Comparison of ENCODE assay signal across 8 mouse cellular contexts in the genomic region with DNA sequence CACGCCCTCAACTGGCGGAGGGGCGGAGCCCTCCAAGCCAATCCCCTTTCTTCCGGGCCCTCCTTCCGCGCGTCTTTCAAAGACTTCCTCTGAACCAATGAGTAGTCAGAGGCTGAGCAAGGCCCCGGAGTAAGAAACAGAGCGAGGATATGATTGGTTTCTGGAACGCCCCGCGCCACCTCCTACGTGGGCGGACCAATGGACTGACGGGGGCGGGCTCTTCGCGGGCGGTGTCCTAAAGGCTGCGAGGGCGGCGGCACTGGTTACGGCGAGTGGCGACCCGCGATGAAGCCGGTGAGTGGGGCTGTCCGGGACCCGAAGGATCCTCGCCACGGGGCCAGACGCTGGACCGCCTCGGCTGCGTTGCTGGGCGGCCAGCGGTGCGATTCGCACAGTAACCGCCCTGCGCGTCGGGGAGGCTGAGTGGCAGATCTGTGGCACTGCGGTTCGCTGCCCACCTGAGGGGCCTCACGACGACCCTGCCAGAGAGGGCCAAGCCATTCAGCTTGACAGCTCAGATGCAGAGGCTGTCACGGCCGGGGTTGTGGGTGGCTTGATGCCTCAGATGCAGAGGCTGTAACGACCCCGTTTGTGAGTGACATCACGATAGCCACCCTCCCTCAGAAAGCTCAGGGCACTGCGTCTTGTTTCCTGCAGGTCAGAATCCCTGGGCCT. TPM values are rescaled to one million over a fixed set of nuclear protein-coding genes. Genes with fewer than 3 reads are reported as not detected.
A peak's percentile ranks its signal among the peaks of the same experiment; 100 is the strongest.
DNase-seq lines count a peak whose midpoint lies in the region; ATAC-seq and TF ChIP-seq lines count a peak whose summit lies in the region.

Cdkn3 (plus strand) TSS at position 187 of the 675 bp plus-strand sequence.

- H3K9me3 ChIP-seq in E14TG2a.4 (ENCODE audit: low read length), result no peaks in the 10 kb centered on the region
- no peaks in the 10 kb centered on the region for H3K9me3 ChIP-seq in forebrain, embryonic 12.5 days
- H3K9me3 ChIP-seq in heart, postnatal 0 days (replicated peaks; ENCODE audit: control insufficient read depth, low read length), result no peaks in the 10 kb centered on the region
- H3K9me3 ChIP-seq in liver, embryonic 16.5 days (replicated peaks; ENCODE audit: control insufficient read depth, low read length), result no peaks in the 10 kb centered on the region
- no peaks in the 10 kb centered on the region for H3K9me3 ChIP-seq in neural tube, embryonic 13.5 days

- no peak for TF ChIP-seq POLR2A in testis, adult 2 months (IDR thresholded peaks at IDR 0.05; ENCODE audit: control insufficient read depth, low read depth, low read length)

- peak; percentile 95 for DNase-seq in c-Kit-positive CD71-positive TER-119-positive erythroid progenitor cells, embryonic 14.5 days (ENCODE audit: low spot score)
- peak; percentile 98 for DNase-seq in heart, postnatal 0 days (ENCODE audit: low spot score)
- DNase-seq in kidney, postnatal 4 days, result peak; percentile 91 to 94

- H3K4me3 ChIP-seq in E14TG2a.4 (replicated peaks; ENCODE audit: low read length), result peak within 1 kb of the TSS; percentile 94
- H3K4me3 ChIP-seq in forebrain, embryonic 12.5 days (replicated peaks), result peak within 1 kb of the TSS; percentile 72
- peak within 1 kb of the TSS; percentile 73 for H3K4me3 ChIP-seq in heart, postnatal 0 days (ENCODE audit: low read depth, low read length)
- peak within 1 kb of the TSS; percentile 82 for H3K4me3 ChIP-seq in liver, embryonic 16.5 days (ENCODE audit: low read depth, low read length)
- peak within 1 kb of the TSS; percentile 48 for H3K4me3 ChIP-seq in neural tube, embryonic 13.5 days
- H3K4me3 ChIP-seq in testis, adult 2 months (ENCODE audit: control insufficient read depth, low read depth, low read length), result peak within 1 kb of the TSS; percentile 95

- peak within 1 kb of the TSS; percentile 70 for H3K9ac ChIP-seq in forebrain, embryonic 12.5 days
- peak within 1 kb of the TSS; percentile 61 for H3K9ac ChIP-seq in heart, postnatal 0 days (replicated peaks; ENCODE audit: low read depth, low read length)
- H3K9ac ChIP-seq in liver, embryonic 16.5 days (ENCODE audit: low read depth, low read length), result peak within 1 kb of the TSS; percentile 91
- H3K9ac ChIP-seq in neural tube, embryonic 13.5 days, result peak within 1 kb of the TSS; percentile 57

- peaks cover 24% of the 10 kb centered on the region for H3K4me1 ChIP-seq in E14TG2a.4 (replicated peaks; ENCODE audit: low read depth, low read length)
- H3K4me1 ChIP-seq in forebrain, embryonic 12.5 days, result peaks cover 14% of the 10 kb centered on the region
- H3K4me1 ChIP-seq in heart, postnatal 0 days (ENCODE audit: control insufficient read depth, insufficient read depth), result peaks cover 6% of the 10 kb centered on the region
- peaks cover 10% of the 10 kb centered on the region for H3K4me1 ChIP-seq in liver, embryonic 16.5 days (ENCODE audit: control insufficient read depth, low read depth, low read length)
- peaks cover 7% of the 10 kb centered on the region for H3K4me1 ChIP-seq in neural tube, embryonic 13.5 days (replicated peaks)
- H3K4me1 ChIP-seq in testis, adult 2 months (ENCODE audit: control insufficient read depth, insufficient read depth, low read length), result peaks cover 8% of the 10 kb centered on the region

- H3K36me3 ChIP-seq in E14TG2a.4 (ENCODE audit: insufficient read depth, low read length), result peaks cover 20% of the 10 kb centered on the region
- H3K36me3 ChIP-seq in forebrain, embryonic 12.5 days (replicated peaks), result peaks cover 4% of the 10 kb centered on the region
- H3K36me3 ChIP-seq in heart, postnatal 0 days (replicated peaks; ENCODE audit: control insufficient read depth, insufficient read depth, low read length), result peaks cover 15% of the 10 kb centered on the region
- H3K36me3 ChIP-seq in liver, embryonic 16.5 days (ENCODE audit: control insufficient read depth, insufficient read depth), result peaks cover 18% of the 10 kb centered on the region
- H3K36me3 ChIP-seq in neural tube, embryonic 13.5 days, result 0 out of 2 replicates have a peak, but pooled peaks cover 2% of the 10 kb centered on the region
- H3K36me3 ChIP-seq in testis, adult 2 months (ENCODE audit: control insufficient read depth, insufficient read depth, low read length), result peaks cover 1% of the 10 kb centered on the region; the same call in 1 of the 2 replicates

- peaks cover 7% of the 10 kb centered on the region for H3K27me3 ChIP-seq in E14TG2a.4 (ENCODE audit: insufficient read depth, low read length)
- H3K27me3 ChIP-seq in forebrain, embryonic 12.5 days, result no peaks in the 10 kb centered on the region
- H3K27me3 ChIP-seq in heart, postnatal 0 days (ENCODE audit: control insufficient read depth, insufficient read depth, low read length), result no peaks in the 10 kb centered on the region
- H3K27me3 ChIP-seq in liver, embryonic 16.5 days (ENCODE audit: control insufficient read depth, insufficient read depth, low read depth, low read length), result no peaks in the 10 kb centered on the region
- H3K27me3 ChIP-seq in neural tube, embryonic 13.5 days, result no peaks in the 10 kb centered on the region
- no peaks in the 10 kb centered on the region for H3K27me3 ChIP-seq in testis, adult 2 months (ENCODE audit: control insufficient read depth, insufficient read depth, low read length)

- H3K27ac ChIP-seq in forebrain, embryonic 12.5 days, result 0 out of 2 replicates have a peak within 1 kb of the TSS, but pooled peaks have one; percentile 31
- H3K27ac ChIP-seq in heart, postnatal 0 days (ENCODE audit: low read depth), result no peak within 1 kb of the TSS
- H3K27ac ChIP-seq in liver, embryonic 16.5 days (ENCODE audit: low read length), result peak within 1 kb of the TSS; percentile 79
- no peak within 1 kb of the TSS for H3K27ac ChIP-seq in neural tube, embryonic 13.5 days (replicated peaks)
- peak within 1 kb of the TSS; percentile 81 for H3K27ac ChIP-seq in testis, adult 2 months (ENCODE audit: control insufficient read depth, insufficient read depth, low read depth, low read length)

- TF ChIP-seq CTCF in E14TG2a.4 (conservative IDR thresholded peaks at IDR 0.05; ENCODE audit: low read length), result no peak
- no peak for TF ChIP-seq CTCF in heart, postnatal 0 days (IDR thresholded peaks at IDR 0.05; ENCODE audit: low read depth)
- TF ChIP-seq CTCF in testis, adult 2 months (IDR thresholded peaks at IDR 0.05; ENCODE audit: control insufficient read depth, insufficient read depth, insufficient replicate concordance, low read depth, low read length), result no peak

- no peak for TF ChIP-seq EP300 in heart, postnatal 0 days (IDR thresholded peaks at IDR 0.05; ENCODE audit: low read depth)

- H3K4me2 ChIP-seq in forebrain, embryonic 12.5 days, result peak within 1 kb of the TSS; percentile 88
- peak within 1 kb of the TSS; percentile 81 for H3K4me2 ChIP-seq in heart, postnatal 0 days (ENCODE audit: low read depth, low read length)
- H3K4me2 ChIP-seq in liver, embryonic 16.5 days (ENCODE audit: low read depth, low read length), result peak within 1 kb of the TSS; percentile 57
- peak within 1 kb of the TSS; percentile 64 for H3K4me2 ChIP-seq in neural tube, embryonic 13.5 days

- under 1% methylated on average over 54 of the region's 54 CpGs for WGBS in forebrain, embryonic 12.5 days
- under 1% methylated on average over 46 of the region's 54 CpGs for WGBS in heart, postnatal 0 days
- under 1% methylated on average over 48 of the region's 54 CpGs for WGBS in liver, embryonic 16.5 days (ENCODE audit: insufficient replicate concordance)
- WGBS in neural tube, embryonic 13.5 days, result under 1% methylated on average over 54 of the region's 54 CpGs

- peak; percentile 100 for ATAC-seq in forebrain, embryonic 12.5 days (ENCODE audit: low FRiP score)
- ATAC-seq in heart, postnatal 0 days (ENCODE audit: insufficient read depth, low read depth), result peak; percentile 100
- peak; percentile 99 for ATAC-seq in liver, embryonic 16.5 days (ENCODE audit: low read depth)
- ATAC-seq in neural tube, embryonic 13.5 days (ENCODE audit: low read depth), result peak; percentile 99

RNA-seq across cellular contexts. Expression of gene Cdkn3, which starts in this region (rescaled TPM):
- polyA plus RNA-seq in forebrain, embryonic 12.5 days (2016; fragmentation: Nextera tagmentation; extraction: Ambion mirVana), result 37.0 and 45.9 TPM in 2 replicates
- total RNA-seq in heart, postnatal 0 days (2014; rRNA removed; ENCODE audit: low replicate concordance), result 6.5 and 12.2 TPM in 2 replicates
- polyA plus RNA-seq in heart, postnatal 0 days (2015; fragmentation: Nextera tagmentation; extraction: Ambion mirVana), result 30.6 and 35.5 TPM in 2 replicates
- polyA plus RNA-seq in liver, embryonic 16.5 days (2015; fragmentation: Nextera tagmentation; extraction: Ambion mirVana), result 97.9 and 109 TPM in 2 replicates
- 14.2 and 16.2 TPM in 2 replicates for polyA plus RNA-seq in neural tube, embryonic 13.5 days (2015; fragmentation: Nextera tagmentation; extraction: Ambion mirVana)
- polyA plus RNA-seq in testis, adult 2 months (2012; rRNA removed), result 189 and 207 TPM in 2 replicates

Comparison
In these comparisons a context has a peak if more than half of its experiments do, and no peak if none do; other contexts are left out.
1. H3K27ac ChIP-seq: peak in forebrain, embryonic 12.5 days (single experiment), liver, embryonic 16.5 days (single experiment) and testis, adult 2 months (single experiment); none in heart, postnatal 0 days (single experiment) and neural tube, embryonic 13.5 days (single experiment).
2. Peak in every context shown above with its lines, with median percentiles within 50 percentile points of each other: H3K4me3 ChIP-seq, DNase-seq, ATAC-seq, H3K4me2 ChIP-seq and H3K9ac ChIP-seq.